Mouse (Mus musculus) ovary, postnatal 10 days (tissue): ENCODE results near the gene Ghdc.

ENCODE experiments used
- DNase-seq: peaks from one replicate; pipeline ENCODE4 v3.0.0; 2022; ENCODE audit warnings: low spot score

Gene Ghdc

DNA sequence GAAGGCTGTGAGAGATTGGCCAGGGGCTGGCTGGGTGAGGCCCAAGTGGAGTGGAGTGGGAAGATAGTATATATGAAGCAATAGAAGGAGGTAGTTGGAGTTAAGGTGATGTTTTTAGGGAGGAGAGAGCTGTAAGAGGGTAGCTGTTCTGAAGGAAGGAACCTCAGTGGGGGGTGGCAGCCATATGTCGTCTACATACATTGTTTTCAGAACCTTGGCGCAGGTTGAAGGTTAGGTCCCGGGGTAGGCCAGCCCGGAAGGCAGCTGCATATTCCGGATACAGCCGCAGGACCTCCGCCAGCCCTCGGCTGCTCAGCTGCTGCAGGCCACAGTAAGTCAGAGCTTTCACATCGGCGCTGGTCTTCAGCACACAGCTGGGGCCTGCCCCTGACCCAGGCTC lies 24.2 kb downstream of the Ghdc start:
- DNase-seq, result no peak

DNA sequence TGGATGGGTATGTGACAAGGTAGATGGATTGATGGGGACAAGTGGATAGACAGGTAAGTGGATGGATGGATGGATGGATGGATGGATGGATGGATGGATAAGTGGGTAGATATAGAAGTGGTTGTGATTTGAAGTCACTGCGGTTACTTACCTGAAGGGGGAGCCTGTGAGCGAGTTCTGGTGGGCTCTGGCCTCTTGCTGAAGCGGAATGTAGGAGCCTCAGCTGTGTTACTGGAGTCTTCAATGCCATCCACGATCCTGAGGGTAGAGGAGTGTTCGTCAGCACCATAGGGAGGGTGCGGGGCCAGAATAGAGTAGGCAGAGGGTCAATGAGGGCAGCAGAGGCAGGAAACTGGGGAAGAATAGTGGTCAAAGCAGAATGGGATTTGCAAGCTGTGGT lies 25.7 kb downstream of the Ghdc start:
- no peak for DNase-seq

DNA sequence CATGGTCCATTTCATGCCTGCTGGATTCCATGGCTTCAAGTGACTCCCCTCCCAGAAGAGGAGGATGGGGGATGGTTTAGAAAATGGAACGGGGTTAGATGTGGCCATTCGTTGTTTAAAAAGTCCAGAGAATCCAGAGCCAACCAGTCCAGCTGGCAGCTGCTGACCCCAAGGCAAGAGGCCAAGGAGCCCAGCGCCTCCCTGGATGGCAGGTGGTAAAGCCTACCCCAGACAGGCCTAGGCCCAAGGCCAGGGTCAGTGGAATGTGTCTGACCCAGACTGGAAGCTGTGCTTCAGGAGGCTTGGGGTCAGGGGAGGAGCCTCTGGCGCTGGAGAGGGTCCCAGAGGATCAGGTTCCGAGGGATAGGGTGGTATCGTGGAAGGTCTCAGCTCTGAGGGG lies 29.4 kb downstream of the Ghdc start:
- DNase-seq, result no peak

DNA sequence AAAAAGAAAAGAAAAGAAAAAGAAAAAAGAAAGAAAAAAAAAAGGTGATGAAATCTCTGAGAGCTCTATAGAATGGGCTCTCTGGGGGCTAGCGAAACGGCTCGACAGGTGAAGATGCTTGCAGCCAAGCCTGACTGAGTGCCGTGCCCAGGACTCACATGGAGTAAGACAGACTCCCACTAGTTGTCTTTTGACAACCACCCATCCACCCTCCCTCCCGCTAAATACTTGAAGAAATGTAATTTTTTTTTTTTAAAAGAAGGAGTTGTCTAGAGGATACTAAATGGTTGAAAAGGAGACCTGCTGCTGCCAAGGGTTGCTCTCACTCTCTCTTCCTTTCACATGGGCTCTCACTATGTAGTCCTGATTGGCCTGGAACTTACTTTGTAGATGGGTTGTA lies 32.0 kb downstream of the Ghdc start:
- DNase-seq, result no peak

DNA sequence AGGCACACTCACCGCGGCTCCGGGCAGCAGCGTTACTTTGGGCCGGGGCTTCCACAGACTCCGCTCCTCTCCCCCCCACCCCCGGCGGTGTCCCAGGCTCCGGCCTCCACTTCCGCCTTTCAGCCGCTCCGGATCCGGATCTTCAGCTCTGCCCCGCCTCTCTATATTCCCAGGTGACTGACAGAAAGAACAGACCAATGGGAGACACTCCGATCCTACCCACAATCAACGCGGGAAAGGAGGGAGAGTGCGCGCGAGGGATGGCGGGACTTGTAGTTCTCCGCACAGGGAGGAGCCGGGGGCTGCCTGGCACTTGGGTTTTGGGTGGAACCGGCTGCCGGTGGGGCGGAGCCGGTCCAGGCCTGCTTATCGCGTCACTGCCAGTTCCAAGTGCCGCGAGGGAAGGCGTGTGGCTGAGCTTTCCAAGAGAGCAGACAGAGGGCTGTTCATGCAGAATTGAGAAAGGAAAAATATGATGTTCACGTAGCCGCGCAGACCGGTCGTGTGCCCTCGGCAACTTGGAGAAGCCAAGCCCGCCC lies 32.6 kb downstream of the Ghdc start, which contains the start of gene Rab5c:
Gene Rab5c (minus strand): TSS at position 150 of the 539 bp plus-strand sequence.
- DNase-seq, result peak; percentile 92

DNA sequence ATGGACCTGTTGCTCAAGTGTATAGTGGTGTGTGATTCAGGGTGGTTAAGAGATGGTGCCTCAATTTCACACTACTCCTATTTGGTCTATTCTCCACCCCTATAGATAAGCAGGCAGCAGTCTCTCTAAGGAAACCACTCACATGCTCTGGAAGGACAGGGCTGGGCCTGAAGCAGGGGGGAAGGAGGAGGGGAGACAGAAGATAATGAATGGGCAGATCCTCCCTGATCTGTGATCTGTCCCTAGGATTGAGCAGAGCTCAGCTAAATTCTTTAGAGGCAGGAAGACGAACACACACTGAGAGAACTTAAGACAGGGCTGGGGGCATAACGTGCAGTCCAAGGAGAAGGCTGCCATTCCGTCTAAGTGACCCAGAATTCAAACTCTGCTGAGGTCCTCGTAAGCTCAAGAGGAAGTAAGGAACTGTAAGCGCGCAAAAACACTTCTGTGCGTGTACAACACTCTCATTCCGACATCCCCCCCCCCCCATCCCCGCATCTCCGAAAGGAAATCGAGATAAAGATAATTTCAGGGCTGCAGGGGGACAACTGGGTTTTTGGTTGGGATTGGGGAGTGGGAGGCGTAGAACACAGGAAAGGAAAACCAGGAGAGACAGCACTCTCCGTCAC lies 33.5 kb downstream of the Ghdc start:
- DNase-seq, result no peak

DNA sequence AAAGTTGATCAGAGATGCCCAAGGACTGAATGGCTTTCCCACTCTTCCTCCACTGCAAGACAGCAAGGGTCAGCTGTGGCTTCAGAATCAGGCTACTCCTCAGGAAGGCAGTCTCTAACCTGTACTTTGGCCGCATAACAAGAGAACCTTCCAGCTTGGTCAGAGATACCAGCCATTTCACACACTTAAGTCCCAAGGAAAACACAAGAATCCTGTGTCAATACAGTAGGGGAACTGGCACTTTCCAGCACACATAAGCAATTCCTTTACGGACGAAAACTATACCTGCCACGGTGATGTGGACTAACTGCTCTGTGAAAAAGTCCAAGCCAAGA lies 34.0 kb downstream of the Ghdc start:
- no peak for DNase-seq

DNA sequence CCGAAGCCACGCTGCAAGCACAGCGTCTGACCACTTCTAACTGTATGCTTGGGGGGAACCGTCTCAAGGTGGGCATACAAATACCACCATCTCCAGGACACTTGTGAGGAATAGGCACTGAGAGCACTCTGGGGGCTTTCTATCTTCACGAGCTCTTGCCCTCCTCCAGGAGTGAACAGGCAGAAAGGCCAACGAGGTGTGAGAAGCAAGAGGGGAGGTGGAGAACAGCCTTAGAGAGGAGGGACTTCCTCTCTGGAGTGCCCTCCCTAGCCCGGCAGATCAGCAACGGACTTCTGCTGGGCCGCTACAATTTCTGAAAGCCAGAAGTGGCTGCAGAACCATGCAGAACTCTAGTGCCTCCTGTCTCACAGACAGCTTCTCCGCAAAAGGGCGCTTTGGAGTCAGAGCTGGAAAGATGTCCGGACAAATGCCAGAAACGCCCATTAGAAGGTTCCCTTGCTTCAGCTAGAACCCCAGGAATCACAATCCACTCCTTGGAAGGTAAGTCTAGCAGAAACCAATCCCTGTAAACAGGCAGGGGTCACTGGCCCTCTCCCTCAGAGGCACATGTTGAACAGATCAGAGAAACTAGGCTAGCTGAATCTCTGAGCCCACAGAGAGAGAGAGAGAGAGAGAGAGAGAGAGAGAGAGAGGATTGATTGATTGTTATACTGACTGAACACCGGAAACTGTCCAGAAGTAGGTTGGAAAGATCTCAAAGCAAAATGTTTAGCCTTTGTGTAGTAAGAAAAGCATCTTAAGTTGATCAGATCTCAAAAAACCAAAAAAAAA lies 34.6 kb downstream of the Ghdc start:
- no peak for DNase-seq

DNA sequence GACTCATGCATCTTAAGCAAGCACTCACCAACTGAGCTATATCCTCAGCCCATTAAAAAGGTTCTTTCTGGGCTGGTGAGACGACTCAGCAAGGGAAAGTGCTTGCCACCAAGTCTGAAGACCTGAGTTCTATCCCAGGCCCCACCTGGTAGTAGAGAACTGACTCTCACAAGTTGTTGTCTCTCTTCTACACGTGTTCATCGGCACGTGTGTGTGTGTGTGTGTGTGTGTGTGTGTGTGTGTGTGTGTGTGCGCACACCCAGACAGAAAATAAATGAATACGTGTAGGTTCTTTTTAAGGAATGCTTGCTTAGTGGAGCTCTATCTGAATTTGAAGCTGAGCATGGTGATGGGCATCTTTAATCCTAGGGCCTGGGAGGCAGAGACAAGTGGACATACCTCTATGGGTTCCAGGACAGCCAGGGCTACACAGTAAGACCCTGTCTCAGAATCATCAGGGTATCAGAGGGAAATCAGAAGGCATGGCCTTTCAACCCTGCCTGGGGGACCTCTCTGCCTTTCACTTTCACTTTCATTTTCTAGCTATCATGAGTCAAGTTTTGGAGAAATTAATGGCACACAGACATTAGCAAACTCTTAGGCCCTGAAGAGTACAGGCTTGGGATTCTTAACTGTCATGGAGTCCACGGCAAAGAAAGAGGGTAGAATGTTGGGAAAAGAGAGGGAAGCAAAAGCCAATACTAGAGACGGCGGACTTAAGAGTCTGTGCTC lies 35.5 kb downstream of the Ghdc start:
- DNase-seq, result no peak

DNA sequence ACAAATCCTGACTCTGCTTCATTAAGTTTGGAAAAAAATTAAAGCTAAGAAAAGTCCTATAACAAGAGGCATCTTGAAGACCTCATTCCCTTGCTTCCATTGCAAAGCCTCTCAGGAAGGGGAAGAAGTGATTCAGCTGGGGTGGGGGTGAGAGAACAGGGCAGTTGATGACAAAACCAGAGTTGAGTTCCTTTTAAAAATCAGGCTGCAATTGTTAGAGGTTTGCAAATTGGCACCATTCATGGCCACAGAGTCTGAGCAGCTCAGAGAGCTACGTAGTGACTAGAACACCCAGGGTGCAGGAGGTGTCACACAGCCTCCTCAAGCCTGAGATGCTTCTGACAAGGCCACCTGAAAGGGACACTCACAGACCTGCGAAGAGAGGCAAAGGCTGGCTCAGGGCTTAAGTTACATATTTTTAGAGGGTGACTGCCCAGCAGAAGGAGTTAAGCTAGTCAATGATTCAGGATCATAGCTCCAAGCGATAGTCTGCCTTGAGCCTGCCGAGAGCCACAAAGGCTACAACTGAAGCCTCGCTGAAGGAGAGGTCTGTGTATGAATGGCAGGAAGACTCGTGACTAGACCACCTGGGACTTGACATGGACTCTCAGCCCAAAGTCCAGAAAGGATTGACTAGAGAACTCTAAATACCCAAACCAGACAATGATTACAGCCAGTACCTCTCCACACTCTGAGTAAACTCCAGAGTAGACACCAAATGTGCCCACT lies 40.1 kb downstream of the Ghdc start:
- no peak for DNase-seq

DNA sequence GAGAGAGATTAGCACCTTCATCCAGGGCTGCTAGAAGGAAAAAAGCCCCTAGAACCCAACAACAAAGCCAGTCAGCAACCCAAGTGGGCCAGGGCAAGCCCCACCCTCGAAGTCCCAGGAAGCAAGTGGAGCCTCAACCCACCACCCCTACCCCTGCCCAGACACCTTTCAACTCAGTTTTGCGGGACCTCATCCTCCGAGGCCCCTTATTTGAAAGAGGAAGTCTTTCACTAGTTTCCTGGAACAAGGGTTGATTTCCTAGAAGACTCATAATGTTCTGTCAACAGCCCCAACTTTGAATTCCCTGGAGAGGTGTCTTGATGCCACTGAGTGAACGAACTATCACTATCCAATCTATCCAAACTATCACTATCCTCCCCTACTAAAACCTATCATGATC lies 40.8 kb downstream of the Ghdc start:
- DNase-seq, result no peak

DNA sequence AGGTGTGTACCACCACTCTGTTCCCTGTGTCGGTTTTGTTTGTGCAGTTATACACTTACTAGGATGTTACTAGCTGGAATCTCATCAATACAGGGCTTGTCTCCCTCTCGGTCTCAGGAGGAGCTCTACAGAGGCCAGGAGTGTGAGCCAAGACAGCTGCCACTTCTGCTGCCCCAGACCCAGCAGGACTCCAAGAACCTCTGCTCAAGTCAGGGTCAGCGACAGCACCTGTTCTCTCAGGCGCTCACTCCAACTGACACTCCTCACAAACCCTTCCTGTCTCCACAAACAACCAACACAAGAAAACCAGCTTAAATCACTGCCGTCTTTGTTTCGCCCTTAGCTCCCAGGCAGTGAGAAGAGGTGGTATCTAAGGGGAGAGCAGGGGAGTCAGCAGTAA lies 42.2 kb downstream of the Ghdc start:
- DNase-seq, result no peak

DNA sequence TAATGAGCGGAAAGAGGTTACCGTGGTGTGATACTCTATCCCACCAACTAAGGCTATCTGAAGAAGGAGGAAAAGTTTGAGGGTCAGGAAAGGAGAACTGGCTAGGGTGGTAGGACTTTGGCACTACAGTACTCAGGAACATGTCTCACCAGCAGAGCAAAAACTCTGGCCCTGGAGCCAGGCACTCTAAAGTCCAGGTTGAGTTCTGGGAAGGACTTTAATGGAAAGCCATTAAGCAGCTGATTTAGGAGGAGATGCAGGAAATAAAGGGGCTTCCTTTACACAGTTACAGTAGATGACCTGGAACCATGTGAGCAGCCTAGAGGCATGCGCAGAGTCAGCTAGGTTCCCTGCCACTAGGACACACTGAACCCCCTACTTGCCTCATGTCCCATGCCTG lies 43.6 kb downstream of the Ghdc start:
- no peak for DNase-seq

DNA sequence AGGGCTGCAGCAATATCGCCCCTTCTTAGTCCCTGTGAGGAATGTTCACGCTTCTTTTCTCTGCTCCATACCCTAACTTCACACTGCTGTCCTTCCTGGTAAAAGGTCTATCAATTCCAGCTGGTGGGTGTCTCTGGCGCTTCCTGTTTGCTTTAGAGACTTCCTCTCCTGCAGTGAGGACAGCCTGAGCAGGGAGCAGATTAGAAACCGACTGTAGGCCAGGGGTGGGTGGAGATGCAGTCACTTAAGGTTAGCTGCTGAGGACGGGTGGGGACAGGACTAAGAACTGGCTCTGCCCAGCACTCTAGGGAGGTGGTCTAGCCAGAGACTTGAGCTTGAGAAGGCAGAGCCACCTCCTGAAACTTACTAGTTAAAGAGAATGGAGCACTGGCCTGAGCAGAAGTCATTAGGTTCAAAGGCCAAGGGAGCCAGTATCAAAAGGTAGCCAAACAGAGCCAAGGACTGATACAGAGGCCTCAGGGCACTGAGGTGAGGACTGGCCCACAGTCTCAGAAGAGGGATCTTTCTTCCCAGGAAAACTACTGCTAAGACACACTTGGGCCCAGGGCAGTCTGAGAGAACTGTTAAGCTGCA lies 45.7 kb downstream of the Ghdc start:
- no peak for DNase-seq

DNA sequence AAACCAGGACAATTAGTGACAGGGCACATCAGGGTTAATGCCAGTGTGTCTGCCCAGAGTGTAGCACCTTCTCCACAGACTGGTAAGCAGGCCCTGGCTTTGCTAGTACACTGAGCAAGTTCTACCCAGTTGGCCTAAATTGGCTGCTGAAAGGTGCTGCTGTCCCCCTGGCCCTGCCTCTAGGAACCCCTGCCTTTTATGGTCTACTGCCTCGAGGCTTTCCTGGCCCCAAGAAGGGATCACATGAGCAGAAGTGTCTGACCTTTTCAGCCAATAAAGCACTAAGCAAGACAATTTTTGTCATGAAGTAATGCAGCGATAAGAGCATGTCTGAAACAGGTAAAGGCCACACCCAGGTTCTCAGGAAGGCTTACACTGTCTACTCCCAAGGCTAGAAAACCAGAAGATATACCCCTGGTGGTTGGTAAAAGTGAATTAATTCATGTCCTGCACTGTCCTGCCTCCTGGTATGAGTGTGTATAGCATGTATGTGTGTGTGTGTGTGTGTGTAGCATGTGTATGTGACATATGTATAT lies 48.2 kb downstream of the Ghdc start:
- no peak for DNase-seq

DNA sequence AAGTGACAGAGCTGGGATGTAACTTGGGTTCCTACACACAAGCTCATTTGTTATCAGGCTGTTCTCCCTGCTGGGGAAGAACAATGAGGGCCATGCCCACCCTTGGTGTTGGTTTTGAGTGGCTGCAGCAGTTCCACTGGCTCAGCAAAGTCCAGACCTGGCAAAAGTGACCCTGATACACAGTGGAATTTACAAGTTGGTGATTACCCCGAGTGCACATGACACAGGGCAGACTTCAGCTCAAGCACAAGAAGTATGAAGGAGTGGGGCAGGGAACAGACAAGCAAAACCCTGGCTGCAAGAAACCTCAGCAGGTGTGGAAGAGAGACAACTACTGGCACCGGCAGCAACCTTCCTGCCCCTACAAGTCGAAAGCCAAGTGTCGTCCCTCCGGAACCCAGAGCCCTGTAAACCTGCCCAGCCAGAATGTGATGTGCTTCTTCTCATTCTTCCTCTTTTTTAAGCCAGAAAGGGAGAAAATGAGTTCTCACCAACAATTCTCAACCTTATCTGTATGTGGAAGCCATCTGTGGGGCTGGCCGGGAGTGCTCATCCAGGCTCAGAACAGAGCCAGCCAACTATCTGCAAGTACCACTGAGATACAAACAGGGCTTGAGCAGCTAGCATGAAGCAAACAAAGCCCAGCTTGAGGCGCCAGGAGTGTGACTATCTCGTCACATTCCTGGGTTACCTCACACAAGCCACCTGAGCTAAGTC lies 48.8 kb downstream of the Ghdc start:
- DNase-seq, result no peak

DNA sequence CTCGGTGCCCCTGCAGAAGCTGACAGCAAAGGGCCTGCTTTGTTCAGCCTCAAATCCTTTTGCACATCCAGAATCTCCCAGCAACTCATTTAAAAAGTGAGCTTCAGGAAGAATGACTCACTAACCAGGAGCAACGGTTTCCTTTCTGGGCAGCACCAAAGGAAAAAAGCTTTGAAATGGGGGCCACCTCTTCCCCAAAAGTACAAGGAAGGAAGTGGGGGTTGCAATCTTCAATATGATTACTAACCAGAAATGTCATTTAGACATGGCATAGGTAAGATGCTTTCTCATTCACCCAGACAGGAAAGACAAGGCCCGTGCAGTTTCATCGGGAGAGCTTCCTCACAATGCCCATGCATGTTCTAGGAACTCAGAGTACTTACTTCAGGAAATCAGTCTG lies 49.5 kb downstream of the Ghdc start:
- DNase-seq, result no peak

DNA sequence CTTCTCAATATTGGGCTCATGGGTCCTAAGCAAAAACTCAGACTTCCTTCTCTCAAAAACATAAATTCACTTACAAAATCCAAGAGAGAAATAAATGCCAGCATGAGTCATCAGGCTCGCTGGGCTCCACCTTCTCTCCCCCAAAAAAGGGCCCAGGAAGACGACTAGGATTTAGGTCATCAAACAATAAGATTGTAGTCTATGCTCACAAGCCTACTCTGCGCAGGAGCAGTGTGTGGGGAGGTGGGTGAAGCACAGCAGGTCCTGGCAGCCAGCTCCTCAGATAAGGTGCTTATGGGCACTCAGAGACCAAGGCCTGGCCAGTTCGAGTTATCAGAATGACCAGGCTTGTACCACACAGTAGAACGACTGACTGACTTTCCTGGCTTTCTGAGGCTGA lies 50.4 kb downstream of the Ghdc start:
- DNase-seq, result no peak

DNA sequence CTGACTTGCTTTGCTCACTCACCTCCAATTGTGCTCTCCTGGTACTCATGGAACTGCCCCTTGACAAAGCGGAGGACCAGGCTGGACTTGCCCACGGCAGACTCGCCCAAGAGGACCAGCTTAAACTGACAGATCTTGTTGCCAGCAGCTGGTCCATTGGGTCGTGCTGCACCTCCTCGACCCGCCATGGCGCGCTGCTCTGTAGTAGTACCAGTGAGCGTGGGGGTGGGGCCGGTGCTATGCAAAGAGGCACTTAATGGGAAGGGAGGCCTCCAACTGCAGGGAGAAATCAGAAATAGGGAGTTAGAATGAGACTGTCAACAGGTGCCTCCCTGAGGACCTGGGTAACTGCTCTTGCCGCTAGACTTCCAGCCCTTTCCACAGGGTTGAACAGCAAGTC lies 50.9 kb downstream of the Ghdc start:
- DNase-seq, result no peak

DNA sequence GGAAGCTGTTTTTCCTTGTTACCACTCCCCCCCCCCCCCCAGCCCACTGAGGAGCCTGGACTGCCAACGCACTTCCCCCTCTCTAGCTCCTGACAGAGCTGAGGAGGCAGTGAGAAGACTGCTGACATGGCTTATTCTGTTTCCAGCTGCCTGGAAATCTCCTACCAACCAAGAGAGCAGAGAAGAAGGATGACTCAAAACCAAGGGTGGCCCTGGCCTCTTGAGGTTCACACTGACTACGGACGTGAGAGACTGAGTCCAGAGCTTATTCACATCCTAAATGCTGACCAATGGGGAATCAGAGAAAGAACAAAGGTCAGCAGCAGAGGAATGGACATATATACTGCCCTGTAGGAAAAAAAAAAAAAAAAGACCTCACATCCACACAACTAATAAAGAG lies 51.4 kb downstream of the Ghdc start:
- DNase-seq, result no peak

DNA sequence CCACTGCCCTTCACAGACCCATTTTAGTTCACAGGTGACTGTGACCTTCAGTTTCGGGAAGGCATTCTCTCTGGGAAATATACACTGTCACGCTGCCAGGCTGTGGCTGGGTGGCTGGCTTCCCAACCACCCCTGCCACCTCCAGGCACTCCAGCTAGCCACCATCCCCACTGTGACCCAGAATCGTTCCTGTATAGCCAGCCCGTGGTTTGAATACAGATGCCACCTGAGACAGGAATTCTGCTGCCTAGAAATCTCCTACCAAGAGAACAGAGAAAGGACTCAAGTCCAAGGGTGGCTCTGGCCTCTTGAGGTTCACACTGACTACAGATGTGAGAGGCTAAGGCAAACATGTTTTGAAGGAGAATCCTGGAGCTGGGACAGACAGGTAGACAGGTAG lies 51.9 kb downstream of the Ghdc start:
- DNase-seq, result no peak
